10 mouse cellular contexts compared by ENCODE assay signal in the genomic region with DNA sequence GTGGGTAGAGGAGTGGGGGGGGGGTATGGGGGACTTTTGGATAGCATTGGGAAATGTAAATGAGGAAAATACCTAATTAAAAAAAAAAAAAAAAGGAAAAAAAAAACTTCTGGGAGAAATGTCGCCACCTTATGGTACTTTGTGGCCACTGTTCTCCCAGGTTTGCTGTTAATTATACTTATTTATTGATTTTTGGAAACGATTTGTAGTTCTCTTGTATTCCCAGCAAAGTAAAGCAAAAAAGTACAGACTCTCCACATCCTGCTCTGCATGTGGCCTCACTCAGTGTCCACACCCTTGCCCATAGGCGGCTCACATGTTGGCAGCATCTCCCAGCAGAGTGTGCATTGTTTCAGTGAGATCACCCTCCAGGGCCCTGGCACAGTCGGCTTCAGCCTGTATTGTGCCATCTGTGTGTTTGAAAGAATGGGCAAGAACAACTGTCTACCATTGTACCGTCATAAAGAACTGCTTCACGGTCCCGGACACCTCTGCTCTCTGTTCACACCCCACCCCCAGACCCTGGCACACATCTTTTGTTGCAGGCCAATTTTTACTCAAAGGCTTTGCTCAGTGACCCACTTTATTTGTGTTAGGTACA. TPM values are rescaled to one million over a fixed set of nuclear protein-coding genes. Genes with fewer than 3 reads are reported as not detected.
DNase-seq lines count a peak whose midpoint lies in the region; ATAC-seq and TF ChIP-seq lines count a peak whose summit lies in the region.
"Had no signal": no experiment of that assay in that cellular context is flagged by ENCODE, and none has a peak within 500 bp of the region (broad histone marks: within the 10 kb centered on the region; RNA-seq: fewer than 3 reads in every experiment).

No protein-coding gene starts in this region.

- 0 out of 2 replicates have a peak, but pooled peaks cover 5% of the 10 kb centered on the region for H3K27me3 ChIP-seq in liver, embryonic 13.5 days
- H3K27me3 ChIP-seq in liver, embryonic 11.5 days (replicated peaks; ENCODE audit: control insufficient read depth, insufficient read depth, low read length) = no peaks in the 10 kb centered on the region; the same call in 1 of the 2 replicates
- no peaks in the 10 kb centered on the region for H3K27me3 ChIP-seq in hindbrain, postnatal 0 days (ENCODE audit: insufficient read depth, low read length)

- H3K27ac ChIP-seq in liver, embryonic 13.5 days = peak overlapping the region; percentile 95; the same call in 1 of the 2 replicates
- H3K27ac ChIP-seq in liver, embryonic 11.5 days (ENCODE audit: low read depth, low read length) = no peak overlapping the region
- H3K27ac ChIP-seq in hindbrain, postnatal 0 days = no peak overlapping the region
- H3K27ac ChIP-seq: limb, embryonic 13.5 days had no signal

- no peaks in the 10 kb centered on the region for H3K9me3 ChIP-seq in liver, embryonic 13.5 days (replicated peaks)
- H3K9me3 ChIP-seq in liver, embryonic 11.5 days (ENCODE audit: control insufficient read depth, low read length) = no peaks in the 10 kb centered on the region
- H3K9me3 ChIP-seq in hindbrain, postnatal 0 days (ENCODE audit: low read length) = no peaks in the 10 kb centered on the region
- H3K9me3 ChIP-seq: limb, embryonic 13.5 days had no signal

- 66% methylated on average over 7 of the region's 7 CpGs for WGBS in liver, embryonic 13.5 days (ENCODE audit: insufficient replicate concordance)
- 70% methylated on average over 7 of the region's 7 CpGs for WGBS in liver, embryonic 11.5 days
- WGBS in hindbrain, postnatal 0 days = 24% methylated on average over 7 of the region's 7 CpGs

- no peak for ATAC-seq in liver, embryonic 13.5 days (ENCODE audit: low read depth)
- no peak for ATAC-seq in liver, embryonic 11.5 days (replicated peaks; ENCODE audit: low FRiP score)
- ATAC-seq in hindbrain, postnatal 0 days = no peak

- H3K36me3 ChIP-seq in liver, embryonic 13.5 days = no peaks in the 10 kb centered on the region
- H3K36me3 ChIP-seq in liver, embryonic 11.5 days (ENCODE audit: control insufficient read depth, insufficient read depth, low read length) = no peaks in the 10 kb centered on the region
- H3K36me3 ChIP-seq in hindbrain, postnatal 0 days (ENCODE audit: insufficient read depth, low read length) = no peaks in the 10 kb centered on the region
- H3K36me3 ChIP-seq: limb, embryonic 13.5 days had no signal

- intact Hi-C loops in heart, postnatal 25 days (cut with DNase I) = no loop called here

- peaks cover 49% of the 10 kb centered on the region for H3K4me1 ChIP-seq in liver, embryonic 13.5 days (replicated peaks)
- H3K4me1 ChIP-seq in liver, embryonic 11.5 days (replicated peaks; ENCODE audit: control insufficient read depth, insufficient read depth, low read length) = peaks cover 17% of the 10 kb centered on the region
- H3K4me1 ChIP-seq in hindbrain, postnatal 0 days (ENCODE audit: insufficient read depth, low read length) = no peaks in the 10 kb centered on the region
- H3K4me1 ChIP-seq: limb, embryonic 13.5 days had no signal

- DNase-seq in heart, adult 11 months = peak; percentile 75
- DNase-seq in heart, postnatal 25 days (ENCODE audit: low spot score) = no peak
- no peak for DNase-seq in liver, embryonic 13.5 days
- no peak for DNase-seq in liver, embryonic 11.5 days (ENCODE audit: low spot score)
- peak; percentile 76 for DNase-seq in brain, embryonic 14.5 days (ENCODE audit: low read depth)
- DNase-seq in hindbrain, postnatal 0 days (ENCODE audit: low spot score) = peak; percentile 19
- DNase-seq in layer of hippocampus, adult 8-10 months (ENCODE audit: low spot score in 2 of 2) = no peak
- DNase-seq in kidney, postnatal 14 days = no peak

- H3K4me2 ChIP-seq in liver, embryonic 13.5 days = no peak overlapping the region
- H3K4me2 ChIP-seq in liver, embryonic 11.5 days = no peak overlapping the region
- H3K4me2 ChIP-seq in hindbrain, postnatal 0 days (ENCODE audit: low read depth, low read length) = no peak overlapping the region
- H3K4me2 ChIP-seq: heart, embryonic 11.5 days; limb, embryonic 13.5 days had no signal

- no peak overlapping the region for H3K9ac ChIP-seq in liver, embryonic 13.5 days
- H3K9ac ChIP-seq in liver, embryonic 11.5 days (ENCODE audit: low read depth, low read length) = no peak overlapping the region
- H3K9ac ChIP-seq in hindbrain, postnatal 0 days (replicated peaks; ENCODE audit: low read length) = no peak overlapping the region
- H3K9ac ChIP-seq: limb, embryonic 13.5 days had no signal

- H3K4me3 ChIP-seq in liver, embryonic 13.5 days (replicated peaks) = no peak overlapping the region
- no peak overlapping the region for H3K4me3 ChIP-seq in liver, embryonic 11.5 days (ENCODE audit: low read depth, low read length)
- no peak overlapping the region for H3K4me3 ChIP-seq in hindbrain, postnatal 0 days (ENCODE audit: low read length)
- H3K4me3 ChIP-seq: limb, embryonic 13.5 days had no signal

- no peak for TF ChIP-seq POLR2A in brain, embryonic 14.5 days (IDR thresholded peaks at IDR 0.05; ENCODE audit: borderline replicate concordance, extremely low read depth, insufficient read depth, insufficient read length, poor library complexity, severe bottlenecking)

- TF ChIP-seq CTCF in brain, embryonic 14.5 days (IDR thresholded peaks at IDR 0.05; ENCODE audit: borderline replicate concordance, extremely low read depth, insufficient read depth, insufficient read length) = no peak
- TF ChIP-seq CTCF in hindbrain, postnatal 0 days (IDR thresholded peaks at IDR 0.05; ENCODE audit: low read depth) = peak; percentile 41

RNA-seq across cellular contexts. Expression of a gene that starts 6.4 kb away (rescaled TPM):
- 10 to 100 TPM; 31.1 to 31.9 TPM for total RNA-seq in heart, postnatal 25 days (2021)
- 18.4 and 21.6 TPM in 2 replicates for polyA plus RNA-seq in liver, embryonic 13.5 days (2015; fragmentation: Nextera tagmentation; extraction: Ambion mirVana)
- polyA plus RNA-seq in liver, embryonic 11.5 days (2014; fragmentation: Nextera tagmentation; extraction: Ambion mirVana) = 35.4 and 39.3 TPM in 2 replicates
- polyA plus RNA-seq in brain, embryonic 14.5 days (2012; rRNA removed) = 9.6 and 12.2 TPM in 2 replicates
- 16.0 and 18.7 TPM in 2 replicates for total RNA-seq in hindbrain, postnatal 0 days (2014; rRNA removed)
- polyA plus RNA-seq in hindbrain, postnatal 0 days (2015; fragmentation: Nextera tagmentation; extraction: Ambion mirVana) = 20.9 and 22.4 TPM in 2 replicates
- total RNA-seq in layer of hippocampus, adult 8-10 months (2022) = 10 to 100 TPM; 31.3 to 32.6 (median 32.0) TPM

RNA-seq across cellular contexts. Expression of a gene that starts 52.7 kb away (rescaled TPM):
- 10 to 100 TPM; 19.2 to 20.8 TPM for total RNA-seq in heart, postnatal 25 days (2021)
- polyA plus RNA-seq in liver, embryonic 13.5 days (2015; fragmentation: Nextera tagmentation; extraction: Ambion mirVana) = 32.6 and 35.2 TPM in 2 replicates
- 58.2 and 61.0 TPM in 2 replicates for polyA plus RNA-seq in liver, embryonic 11.5 days (2014; fragmentation: Nextera tagmentation; extraction: Ambion mirVana)
- polyA plus RNA-seq in brain, embryonic 14.5 days (2012; rRNA removed) = 104 and 170 TPM in 2 replicates
- 69.0 and 84.4 TPM in 2 replicates for total RNA-seq in hindbrain, postnatal 0 days (2014; rRNA removed)
- polyA plus RNA-seq in hindbrain, postnatal 0 days (2015; fragmentation: Nextera tagmentation; extraction: Ambion mirVana) = 99.9 and 110 TPM in 2 replicates
- 10 to 100 TPM; 40.9 to 63.0 (median 51.9) TPM for total RNA-seq in layer of hippocampus, adult 8-10 months (2022)

Comparison
In these comparisons a context has a peak if more than half of its experiments do, and no peak if none do; other contexts are left out.
1. DNase-seq: peak in heart, adult 11 months (single experiment), brain, embryonic 14.5 days (single experiment) and hindbrain, postnatal 0 days (single experiment); none in heart, postnatal 25 days (single experiment), liver, embryonic 13.5 days (single experiment), liver, embryonic 11.5 days (single experiment), layer of hippocampus, adult 8-10 months (0 of 2) and kidney, postnatal 14 days (single experiment).